Mouse (Mus musculus): ENCODE data around the gene Pex5l. TPM values are rescaled to one million over a fixed set of nuclear protein-coding genes. Genes with fewer than 3 reads are reported as not detected.
A peak's percentile ranks its signal among the peaks of the same experiment; 100 is the strongest.

Pex5l gene
- 0.23 and 0.45 TPM in 2 replicates for polyA plus RNA-seq (2015; fragmentation: Nextera tagmentation; extraction: Ambion mirVana)

DNA sequence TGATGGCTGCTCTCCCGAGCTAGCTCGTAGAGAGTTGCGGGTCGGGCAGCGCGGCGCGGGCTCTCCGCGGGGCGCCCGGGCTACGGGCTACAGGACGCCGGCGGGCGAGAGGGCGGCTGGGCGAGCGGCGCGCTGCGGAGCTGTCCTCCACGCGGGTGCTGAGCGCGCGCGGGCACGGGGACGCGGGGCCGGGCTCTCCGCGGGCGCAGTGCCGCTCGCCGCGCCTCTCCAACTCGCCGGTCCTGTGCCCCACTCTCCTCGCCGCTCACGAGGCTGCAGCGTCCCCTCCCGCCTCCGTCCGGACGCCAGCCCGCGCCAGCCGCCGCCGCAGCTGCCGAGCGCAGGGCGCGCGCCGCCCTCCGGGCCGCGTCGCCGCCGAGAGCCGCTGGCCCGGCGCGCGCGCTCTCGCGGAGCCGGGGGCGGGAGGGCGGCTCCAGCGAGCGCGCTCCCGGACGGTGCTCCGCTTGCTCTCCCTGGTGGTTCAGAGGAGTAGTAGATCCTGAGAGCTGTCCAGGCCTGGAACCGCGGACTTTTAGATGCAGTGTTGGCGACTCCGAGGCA lies at the start of gene Pex5l:
Gene Pex5l, minus strand, starts transcription at position 347 of the 561 bp plus-strand sequence.
- H3K4me1 ChIP-seq: peaks cover 9% of the 10 kb centered on the region
- peak; percentile 98 for ATAC-seq (replicated peaks; ENCODE audit: low FRiP score)
- no peak within 1 kb of the TSS for H3K27ac ChIP-seq
- H3K4me2 ChIP-seq: peak within 1 kb of the TSS; percentile 90
- H3K9ac ChIP-seq: no peak within 1 kb of the TSS
- peaks cover 34% of the 10 kb centered on the region for H3K27me3 ChIP-seq
- WGBS: under 1% methylated on average over 87 of the region's 88 CpGs
- H3K36me3 ChIP-seq: no peaks in the 10 kb centered on the region
- H3K4me3 ChIP-seq (replicated peaks): peak within 1 kb of the TSS; percentile 64
- H3K9me3 ChIP-seq (replicated peaks): no peaks in the 10 kb centered on the region

DNA sequence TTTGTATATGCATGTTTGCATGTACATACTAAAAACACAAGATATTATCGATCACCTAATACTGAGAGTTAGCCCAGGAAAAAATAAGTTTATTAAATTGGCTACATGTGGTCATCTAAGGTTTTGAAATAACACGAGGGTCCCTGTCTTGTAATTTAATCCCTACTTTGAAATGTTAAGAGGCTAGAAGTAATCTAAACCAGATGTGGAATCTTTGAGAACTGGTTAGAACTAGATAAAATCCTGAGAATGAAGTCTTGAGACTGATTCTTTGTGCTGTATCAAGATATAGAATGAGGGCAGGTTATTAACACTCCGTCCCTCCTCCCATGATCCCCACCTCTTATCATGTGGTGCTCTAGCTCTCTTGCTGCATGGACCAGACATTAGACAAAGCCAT lies 22.1 kb upstream of the Pex5l start:
- H3K27ac ChIP-seq: no peak overlapping the region
- H3K9me3 ChIP-seq (replicated peaks): no peaks in the 10 kb centered on the region
- no peak overlapping the region for H3K4me3 ChIP-seq (replicated peaks)
- 55% methylated on average over 3 of the region's 3 CpGs for WGBS
- H3K27me3 ChIP-seq: no peaks in the 10 kb centered on the region
- no peak for ATAC-seq (replicated peaks; ENCODE audit: low FRiP score)
- no peak overlapping the region for H3K4me2 ChIP-seq
- H3K4me1 ChIP-seq: no peaks in the 10 kb centered on the region
- no peaks in the 10 kb centered on the region for H3K36me3 ChIP-seq
- no peak overlapping the region for H3K9ac ChIP-seq

DNA sequence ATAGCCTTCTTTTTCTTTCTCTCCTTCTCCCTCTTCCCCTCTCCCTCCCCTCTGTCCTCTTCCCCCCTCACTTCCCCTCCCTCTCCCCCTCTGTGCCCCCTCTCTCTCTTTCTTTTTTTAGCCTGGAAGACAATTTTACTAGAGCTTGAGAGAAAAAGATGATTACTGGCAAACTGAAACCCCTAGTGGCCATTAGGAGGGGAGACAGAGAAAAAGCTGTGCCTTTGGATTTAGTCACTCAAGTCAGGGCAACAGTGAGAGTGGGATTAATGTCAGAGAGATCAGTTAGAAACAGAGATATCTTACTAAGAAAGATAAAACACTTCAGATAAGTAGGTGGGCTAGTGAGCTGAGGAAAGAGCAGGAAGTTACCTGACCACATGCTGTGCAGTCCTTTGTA lies 20.8 kb upstream of the Pex5l start:
- H3K27me3 ChIP-seq: no peaks in the 10 kb centered on the region
- no peak overlapping the region for H3K27ac ChIP-seq
- no peak for ATAC-seq (replicated peaks; ENCODE audit: low FRiP score)
- no peaks in the 10 kb centered on the region for H3K9me3 ChIP-seq (replicated peaks)
- no peaks in the 10 kb centered on the region for H3K36me3 ChIP-seq
- no peaks in the 10 kb centered on the region for H3K4me1 ChIP-seq
- no peak overlapping the region for H3K9ac ChIP-seq
- no peak overlapping the region for H3K4me2 ChIP-seq
- H3K4me3 ChIP-seq (replicated peaks): no peak overlapping the region

DNA sequence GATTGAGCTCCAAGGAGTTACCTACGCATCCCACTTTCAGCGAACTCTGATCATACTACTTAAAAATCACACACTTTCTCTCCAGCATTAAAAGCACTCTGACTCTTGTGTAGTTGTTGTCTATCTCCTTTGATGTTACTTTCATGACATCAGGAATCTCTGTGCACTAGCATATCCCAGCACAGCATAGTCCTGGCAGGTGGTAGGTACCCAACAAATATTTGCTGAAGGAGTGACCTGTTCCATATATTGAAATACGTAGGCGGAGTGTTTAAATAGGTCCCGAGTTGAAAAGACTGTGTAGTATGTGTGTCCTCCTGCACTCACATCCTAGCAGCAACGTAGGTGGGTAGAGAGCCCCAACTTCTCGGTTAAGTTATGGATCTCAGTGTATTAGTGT lies 545 bp upstream of the Pex5l start:
- Histone ChIP-seq H3K9ac (no peak overlapping the region), H3K4me2 (peak overlapping the region; percentile 90), H3K4me1 (peaks cover 9% of the 10 kb centered on the region), H3K9me3 (replicated peaks) (no peaks in the 10 kb centered on the region), H3K27me3 (peaks cover 34% of the 10 kb centered on the region), H3K27ac (no peak overlapping the region), H3K36me3 (no peaks in the 10 kb centered on the region), H3K4me3 (replicated peaks) (peak overlapping the region; percentile 64)
- WGBS: 85% methylated on average over 7 of the region's 7 CpGs
- no peak for ATAC-seq (replicated peaks; ENCODE audit: low FRiP score)

DNA sequence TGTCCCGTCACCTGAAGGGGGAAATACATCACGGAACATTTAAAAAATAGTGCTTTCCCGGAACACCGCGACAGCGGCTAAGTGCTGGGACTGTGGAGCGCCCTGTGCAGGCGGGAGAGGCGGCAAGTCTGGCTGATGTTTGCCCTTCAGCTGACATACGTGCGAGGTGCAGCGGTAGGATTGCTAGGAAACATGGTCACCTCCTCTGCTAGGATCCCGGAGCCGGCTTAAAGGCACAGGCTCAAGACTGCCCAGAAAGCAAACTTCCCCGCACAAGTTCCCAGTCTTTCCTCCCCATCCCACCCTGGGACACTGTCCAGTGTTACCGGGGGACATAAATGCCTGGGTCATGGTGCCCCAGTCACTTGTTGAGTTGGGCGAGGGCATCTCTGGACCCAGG lies 649 bp downstream of the Pex5l start:
- H3K27ac ChIP-seq: no peak overlapping the region
- ATAC-seq (replicated peaks; ENCODE audit: low FRiP score): peak; percentile 30
- peaks cover 9% of the 10 kb centered on the region for H3K4me1 ChIP-seq
- H3K27me3 ChIP-seq: peaks cover 34% of the 10 kb centered on the region
- no peaks in the 10 kb centered on the region for H3K36me3 ChIP-seq
- H3K4me2 ChIP-seq: peak overlapping the region; percentile 90
- WGBS: 0% methylated on average over 17 of the region's 17 CpGs
- peak overlapping the region; percentile 64 for H3K4me3 ChIP-seq (replicated peaks)
- no peaks in the 10 kb centered on the region for H3K9me3 ChIP-seq (replicated peaks)
- no peak overlapping the region for H3K9ac ChIP-seq

DNA sequence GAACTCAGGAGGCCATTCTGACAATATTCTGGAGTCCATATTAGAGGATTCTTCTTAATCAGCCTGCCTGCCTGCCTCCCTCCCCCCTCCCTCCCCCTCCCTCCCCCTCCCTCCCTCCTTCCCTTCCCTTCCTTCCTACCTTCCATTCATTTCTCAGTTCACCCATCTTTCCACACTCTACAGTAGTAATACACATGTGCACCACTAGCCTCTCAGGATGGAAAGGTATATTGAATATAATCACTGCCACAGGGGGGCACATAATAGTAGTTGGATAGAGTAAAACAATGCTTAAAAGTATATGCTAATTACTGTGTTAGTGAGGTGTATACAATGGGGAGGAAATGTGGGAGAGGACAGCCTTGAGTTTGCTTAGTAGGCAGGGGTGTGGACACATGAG lies 13.1 kb downstream of the Pex5l start:
- ATAC-seq (replicated peaks; ENCODE audit: low FRiP score): no peak
- no peaks in the 10 kb centered on the region for H3K4me1 ChIP-seq
- no peak overlapping the region for H3K4me3 ChIP-seq (replicated peaks)
- no peak overlapping the region for H3K9ac ChIP-seq
- no peak overlapping the region for H3K4me2 ChIP-seq
- no peaks in the 10 kb centered on the region for H3K27me3 ChIP-seq
- H3K36me3 ChIP-seq: no peaks in the 10 kb centered on the region
- H3K9me3 ChIP-seq (replicated peaks): no peaks in the 10 kb centered on the region
- no peak overlapping the region for H3K27ac ChIP-seq

DNA sequence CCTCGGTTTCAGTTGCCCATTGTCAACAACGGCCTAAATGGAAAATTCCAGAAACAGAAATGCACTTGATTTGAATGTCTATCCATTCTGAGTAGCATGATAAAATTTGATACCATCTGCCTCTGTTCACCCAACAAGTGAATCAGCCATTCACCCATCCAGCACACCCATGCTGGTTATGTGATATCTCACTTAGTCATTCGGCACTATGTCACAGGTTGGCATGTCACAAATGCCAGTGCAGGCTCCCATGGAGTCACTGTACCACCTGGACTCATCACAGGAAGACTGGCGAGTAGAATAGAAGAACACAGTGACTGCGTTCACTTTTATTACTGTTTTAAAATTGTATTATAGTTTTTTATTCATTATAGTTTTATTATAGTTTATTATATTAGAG lies 18.3 kb downstream of the Pex5l start:
- Histone ChIP-seq H3K36me3 (no peaks in the 10 kb centered on the region), H3K4me2 (no peak overlapping the region), H3K4me3 (replicated peaks) (no peak overlapping the region), H3K9me3 (replicated peaks) (no peaks in the 10 kb centered on the region), H3K4me1 (no peaks in the 10 kb centered on the region), H3K27ac (no peak overlapping the region), H3K9ac (no peak overlapping the region), H3K27me3 (no peaks in the 10 kb centered on the region)
- no peak for ATAC-seq (replicated peaks; ENCODE audit: low FRiP score)
- WGBS: 84% methylated on average over 5 of the region's 5 CpGs

DNA sequence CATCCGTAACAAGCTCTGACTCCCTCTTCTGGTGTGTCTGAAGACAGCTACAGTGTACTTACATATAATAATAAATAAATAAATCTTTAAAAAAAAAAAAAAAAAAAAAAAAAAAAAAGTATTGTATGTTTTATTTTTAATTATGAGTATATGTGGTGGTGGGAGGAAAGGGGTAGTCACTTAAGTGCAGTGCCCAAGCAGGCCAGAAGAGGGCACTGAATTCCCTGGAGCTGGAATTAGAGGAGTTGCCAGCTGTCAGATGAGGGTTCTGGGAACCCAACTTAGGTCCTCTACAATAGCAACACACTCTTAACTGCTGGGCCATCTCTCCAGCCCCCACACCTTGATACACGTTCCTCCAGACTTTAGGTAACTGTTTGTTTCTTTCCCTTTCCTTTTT lies 37.3 kb downstream of the Pex5l start:
- Histone ChIP-seq H3K36me3 (no peaks in the 10 kb centered on the region), H3K4me3 (replicated peaks) (no peak overlapping the region), H3K9ac (no peak overlapping the region), H3K9me3 (replicated peaks) (no peaks in the 10 kb centered on the region), H3K27me3 (no peaks in the 10 kb centered on the region), H3K4me2 (no peak overlapping the region), H3K4me1 (no peaks in the 10 kb centered on the region), H3K27ac (no peak overlapping the region)
- 80% methylated on average over 2 of the region's 2 CpGs for WGBS
- ATAC-seq (replicated peaks; ENCODE audit: low FRiP score): no peak

DNA sequence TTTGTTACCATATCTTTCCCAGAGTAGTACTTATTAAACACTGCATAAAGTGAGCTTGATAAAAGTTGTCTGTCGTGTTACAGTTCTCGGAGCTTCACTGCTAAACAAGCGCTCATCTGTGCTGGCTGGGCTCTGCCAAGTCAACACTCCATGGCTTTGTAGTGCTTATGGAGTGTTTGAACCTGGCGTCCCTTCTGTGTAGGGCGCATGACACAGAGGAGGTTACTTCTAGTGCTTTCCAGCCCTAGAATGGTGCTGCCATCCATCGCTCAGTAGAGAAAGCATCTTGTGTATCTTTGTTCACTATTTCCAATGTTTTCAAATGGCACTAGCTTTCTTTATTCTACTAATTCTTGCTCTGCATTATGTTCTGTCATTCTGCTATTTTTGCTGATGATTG lies 39.5 kb downstream of the Pex5l start:
- H3K36me3 ChIP-seq: no peaks in the 10 kb centered on the region
- no peak overlapping the region for H3K4me3 ChIP-seq (replicated peaks)
- ATAC-seq (replicated peaks; ENCODE audit: low FRiP score): no peak
- WGBS: 90% methylated on average over 6 of the region's 6 CpGs
- H3K9me3 ChIP-seq (replicated peaks): no peaks in the 10 kb centered on the region
- no peak overlapping the region for H3K9ac ChIP-seq
- no peak overlapping the region for H3K27ac ChIP-seq
- H3K4me2 ChIP-seq: no peak overlapping the region
- H3K4me1 ChIP-seq: no peaks in the 10 kb centered on the region
- H3K27me3 ChIP-seq: no peaks in the 10 kb centered on the region

DNA sequence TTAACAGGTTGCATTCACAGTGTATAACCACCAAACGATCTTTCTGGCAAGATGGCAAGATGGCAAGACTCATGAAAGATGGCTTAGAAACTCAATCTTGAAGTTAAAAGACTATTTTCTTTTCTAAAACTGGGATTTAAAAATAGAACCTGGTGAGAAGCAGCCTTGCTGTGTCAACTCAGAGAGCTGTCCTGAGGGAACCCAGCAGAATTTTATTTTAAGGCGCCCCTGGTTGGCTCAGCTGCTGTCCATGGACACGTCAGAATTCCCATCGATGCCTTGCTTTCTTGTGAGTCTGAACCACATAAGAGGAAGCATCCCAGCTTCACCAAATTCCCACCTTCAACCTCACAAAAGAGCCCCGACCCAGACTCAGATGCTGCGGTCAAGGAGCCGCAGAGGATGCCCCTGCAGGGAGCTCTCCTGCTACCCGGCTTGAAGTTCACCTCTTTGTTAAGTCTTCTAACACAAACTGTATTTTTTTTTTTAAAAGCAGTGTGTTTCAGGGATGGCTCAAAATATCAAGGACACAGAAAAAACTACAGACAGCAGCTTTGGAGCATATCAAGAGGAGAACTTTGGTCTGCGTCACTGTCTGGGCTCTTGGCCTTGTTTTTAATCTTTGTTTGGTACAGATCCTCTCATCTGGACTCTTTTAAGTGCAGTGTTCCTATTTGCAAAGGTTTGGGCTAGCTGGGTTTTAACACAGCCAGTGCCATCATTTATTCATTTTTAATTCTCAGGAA lies 44.3 kb downstream of the Pex5l start:
- Histone ChIP-seq H3K36me3 (no peaks in the 10 kb centered on the region), H3K4me3 (replicated peaks) (no peak overlapping the region), H3K9ac (no peak overlapping the region), H3K27ac (no peak overlapping the region), H3K4me2 (no peak overlapping the region), H3K27me3 (no peaks in the 10 kb centered on the region), H3K4me1 (no peaks in the 10 kb centered on the region), H3K9me3 (replicated peaks) (no peaks in the 10 kb centered on the region)
- 81% methylated on average over 9 of the region's 9 CpGs for WGBS
- ATAC-seq (replicated peaks; ENCODE audit: low FRiP score): no peak

DNA sequence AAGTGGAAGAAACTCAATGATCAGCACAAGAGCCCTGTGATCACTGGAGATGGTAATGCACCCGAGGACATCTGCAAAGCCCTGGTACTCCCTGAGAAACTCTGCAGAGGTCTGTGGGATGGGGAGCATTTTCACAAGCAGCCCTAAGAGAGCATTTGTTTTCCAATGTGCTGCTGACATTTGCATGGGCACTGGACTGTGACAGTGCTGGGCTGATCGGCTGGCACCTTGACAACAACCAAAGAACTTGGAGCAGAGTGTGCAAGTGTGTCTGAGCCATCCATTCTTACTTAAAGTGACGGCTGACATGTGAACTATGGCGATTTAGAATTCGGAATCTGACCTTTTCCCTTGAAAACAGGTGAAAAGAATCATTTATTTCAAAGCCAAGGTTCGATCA lies 49.4 kb downstream of the Pex5l start:
- no peak overlapping the region for H3K27ac ChIP-seq
- H3K9ac ChIP-seq: no peak overlapping the region
- H3K36me3 ChIP-seq: no peaks in the 10 kb centered on the region
- no peaks in the 10 kb centered on the region for H3K4me1 ChIP-seq
- 0 out of 2 replicates have a peak, but pooled peaks have one; percentile 49 for ATAC-seq (replicated peaks; ENCODE audit: low FRiP score)
- H3K4me2 ChIP-seq: no peak overlapping the region
- H3K9me3 ChIP-seq (replicated peaks): no peaks in the 10 kb centered on the region
- H3K4me3 ChIP-seq (replicated peaks): no peak overlapping the region
- 69% methylated on average over 6 of the region's 6 CpGs for WGBS
- H3K27me3 ChIP-seq: no peaks in the 10 kb centered on the region

DNA sequence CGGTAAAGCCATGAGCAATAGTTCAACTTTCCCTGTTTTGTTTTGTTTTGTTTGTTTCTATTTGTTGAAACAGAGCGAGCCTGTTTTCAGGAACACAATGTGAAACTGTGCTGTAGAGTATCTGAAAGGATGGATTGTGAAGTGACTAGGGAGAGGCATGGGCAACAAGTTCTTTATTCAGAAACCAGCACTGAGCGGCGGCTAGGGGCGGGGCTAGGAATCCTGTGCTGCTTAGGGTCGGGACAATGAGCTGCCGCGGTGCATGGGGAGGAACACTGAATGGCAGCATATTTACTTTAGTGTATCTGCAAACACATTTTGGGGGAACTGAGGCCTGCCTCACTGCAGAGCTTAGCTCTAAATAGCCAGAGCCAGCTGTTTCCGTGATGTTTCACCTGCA lies 53.0 kb downstream of the Pex5l start:
- no peak overlapping the region for H3K9ac ChIP-seq
- no peak for ATAC-seq (replicated peaks; ENCODE audit: low FRiP score)
- H3K9me3 ChIP-seq (replicated peaks): no peaks in the 10 kb centered on the region
- 45% methylated on average over 9 of the region's 9 CpGs for WGBS
- H3K4me3 ChIP-seq (replicated peaks): no peak overlapping the region
- H3K4me1 ChIP-seq: no peaks in the 10 kb centered on the region
- H3K4me2 ChIP-seq: no peak overlapping the region
- H3K27ac ChIP-seq: no peak overlapping the region
- no peaks in the 10 kb centered on the region for H3K27me3 ChIP-seq
- H3K36me3 ChIP-seq: no peaks in the 10 kb centered on the region

DNA sequence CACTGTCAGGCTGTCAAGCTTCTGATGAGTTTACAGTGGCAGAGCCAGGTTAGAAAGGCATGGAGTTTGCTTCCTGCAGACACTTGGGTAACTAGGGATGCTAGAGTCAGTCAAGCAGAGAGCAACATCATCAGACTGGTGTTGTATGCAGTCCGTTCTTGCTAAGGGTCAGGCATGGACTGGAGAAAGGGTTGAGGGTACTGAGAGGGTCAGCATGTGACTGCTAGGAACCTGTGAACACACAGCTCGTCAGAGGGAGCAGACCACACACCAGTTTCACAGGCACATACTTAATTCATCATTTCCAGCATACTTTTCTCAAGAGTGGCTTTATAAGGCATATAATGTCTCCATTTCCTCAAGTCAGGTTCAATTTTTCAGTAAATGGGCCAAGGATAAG lies 53.6 kb downstream of the Pex5l start:
- Histone ChIP-seq H3K9ac (no peak overlapping the region), H3K36me3 (no peaks in the 10 kb centered on the region), H3K27me3 (no peaks in the 10 kb centered on the region), H3K27ac (no peak overlapping the region), H3K4me1 (no peaks in the 10 kb centered on the region), H3K9me3 (replicated peaks) (no peaks in the 10 kb centered on the region), H3K4me2 (no peak overlapping the region), H3K4me3 (replicated peaks) (no peak overlapping the region)
- no peak; the same call in 1 of the 2 replicates for ATAC-seq (replicated peaks; ENCODE audit: low FRiP score)
- WGBS: 58% methylated on average over 2 of the region's 2 CpGs

Data from kidney, embryonic 15.5 days (tissue).